11 mouse cellular contexts compared by ENCODE assay signal in the genomic region with DNA sequence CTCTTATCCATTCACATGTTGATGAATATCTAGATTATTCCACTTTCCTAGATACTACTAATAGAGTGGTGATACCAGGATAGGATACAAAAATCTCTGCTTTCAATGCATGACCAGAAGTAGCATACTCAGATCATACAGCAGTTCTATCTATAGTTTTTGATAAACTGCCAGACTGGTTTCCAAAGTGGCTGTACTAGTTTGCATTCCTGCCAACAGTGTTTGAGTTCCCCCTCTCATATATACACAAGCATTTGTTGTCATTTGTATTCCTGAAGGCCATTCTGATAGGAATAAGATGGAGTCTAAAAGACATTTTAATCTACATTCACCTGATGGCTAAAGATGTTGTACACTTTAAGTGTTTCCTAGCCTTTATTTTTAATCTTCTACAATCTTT.
"Had no signal": no experiment of that assay in that cellular context is flagged by ENCODE, and none has a peak within 500 bp of the region (broad histone marks: within the 10 kb centered on the region; RNA-seq: fewer than 3 reads in every experiment).

No protein-coding gene starts in this region.

- DNase-seq: gastrocnemius, postnatal 14 days; gastrocnemius, postnatal 36 days; heart, adult 11 months; heart, adult 2 months; heart, postnatal 4 days; kidney, adult 11 months; kidney, postnatal 14 days; liver; liver, embryonic 13.5 days had no signal

- ATAC-seq: hindbrain, embryonic 16.5 days; intestine, embryonic 16.5 days had no signal
